ENCODE assay signal across 11 mouse cellular contexts in the genomic region with DNA sequence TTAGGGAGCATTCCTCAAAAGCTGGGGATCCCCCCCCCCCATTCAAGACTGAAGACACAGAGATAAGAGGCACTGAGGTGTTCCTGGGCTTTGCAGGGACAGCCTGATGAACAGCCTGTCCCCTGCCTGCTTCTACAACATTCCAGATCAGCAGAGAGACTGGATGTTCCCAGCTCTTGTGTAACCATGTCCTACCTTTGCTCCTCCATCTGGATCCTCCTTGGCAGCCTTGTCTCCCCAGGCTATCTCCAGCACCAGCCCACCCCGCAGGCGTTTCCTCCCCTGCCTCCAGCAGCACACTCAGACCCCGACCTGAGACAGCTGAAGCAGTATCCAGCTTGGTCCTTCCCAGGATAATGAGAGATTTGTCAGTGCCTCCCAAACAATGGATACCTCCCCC. TPM values are rescaled to one million over a fixed set of nuclear protein-coding genes. Genes with fewer than 3 reads are reported as not detected.
"Had no signal": no experiment of that assay in that cellular context is flagged by ENCODE, and none has a peak within 500 bp of the region (broad histone marks: within the 10 kb centered on the region; RNA-seq: fewer than 3 reads in every experiment).

No protein-coding gene starts in this region.

- DNase-seq: retina, postnatal 1 day; right cerebral cortex, postnatal 25 days; right cerebral cortex, postnatal 4 days; spleen, adult 18-20 months; thymus, adult 18-20 months; thymus, adult 2 months; thymus, postnatal 14 days; thymus, postnatal 25 days; thymus, postnatal 36 days; thymus, postnatal 4 days had no signal

RNA-seq across cellular contexts. Expression of a gene that starts 14.3 kb away (rescaled TPM):
- total RNA-seq: neutrophil, adult 5-6 weeks had no signal
